Mouse (Mus musculus): ENCODE results near the gene Frrs1l. TPM values are rescaled to one million over a fixed set of nuclear protein-coding genes. Genes with fewer than 3 reads are reported as not detected.
A peak's percentile ranks its signal among the peaks of the same experiment; 100 is the strongest.

Frrs1l gene
- total and polyA plus RNA-seq, 2 experiments from 2014 or later = 21.2 to 37.9 TPM

DNA sequence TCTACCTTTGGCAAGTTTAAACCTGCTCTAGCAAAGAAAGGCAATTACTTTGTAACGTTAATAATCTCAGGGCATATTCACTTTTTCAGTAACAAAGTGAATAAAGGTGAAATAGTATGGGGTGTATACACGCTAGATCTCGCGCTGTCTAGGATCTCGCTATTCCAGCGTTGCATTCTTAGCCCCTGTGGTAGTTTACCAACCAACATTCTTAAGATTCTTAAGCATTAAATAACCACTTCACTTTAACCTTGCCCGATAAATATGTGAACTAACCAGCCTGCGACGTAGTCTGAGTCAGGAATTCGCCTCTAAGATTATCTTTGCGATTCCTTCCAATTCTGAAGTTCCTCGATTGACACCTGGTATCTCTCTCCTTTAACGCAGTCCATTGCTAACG lies 44.0 kb downstream of the Frrs1l start:
- WGBS = 2% methylated on average over 14 of the region's 14 CpGs
- DNase-seq (ENCODE audit: low spot score) (no peak), ATAC-seq (ENCODE audit: low FRiP score) (no peak)
- Histone ChIP-seq H3K4me2 (ENCODE audit: low read depth, low read length, poor library complexity, severe bottlenecking) (peak overlapping the region; percentile 94), H3K4me3 (ENCODE audit: low read depth, low read length) (peak overlapping the region; percentile 88), H3K36me3 (ENCODE audit: insufficient read depth, low read length) (no peaks in the 10 kb centered on the region), H3K27me3 (ENCODE audit: insufficient read depth, low read length) (no peaks in the 10 kb centered on the region), H3K27ac (ENCODE audit: low read depth, low read length) (no peak overlapping the region), H3K4me1 (ENCODE audit: insufficient read depth, low read length) (peaks cover 15% of the 10 kb centered on the region), H3K9ac (replicated peaks; ENCODE audit: low read length, poor library complexity, severe bottlenecking) (peak overlapping the region; percentile 82), H3K9me3 (ENCODE audit: low read length) (no peaks in the 10 kb centered on the region)
- no peak for TF ChIP-seq CTCF (IDR thresholded peaks at IDR 0.05)

DNA sequence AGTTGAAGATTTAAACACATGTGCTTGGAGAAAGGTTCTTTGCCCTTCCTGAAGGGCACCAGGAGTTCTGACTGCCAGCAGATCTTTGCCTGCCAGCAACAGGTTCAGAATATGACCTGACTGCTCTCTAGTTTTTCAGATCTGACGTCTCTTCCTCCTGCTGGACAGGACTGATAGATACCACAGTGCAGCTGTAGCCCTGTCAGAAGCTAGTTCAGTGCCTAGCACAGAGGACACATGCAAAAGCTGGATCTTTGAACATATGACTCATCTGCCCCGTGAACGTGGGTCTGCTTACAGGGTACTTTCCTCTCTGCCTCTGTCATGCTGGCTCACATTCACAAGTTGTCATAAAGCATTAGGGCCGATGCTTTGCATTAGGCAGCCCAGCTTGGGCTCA lies 45.9 kb downstream of the Frrs1l start:
- H3K27me3 ChIP-seq (ENCODE audit: insufficient read depth, low read length) = no peaks in the 10 kb centered on the region
- H3K36me3 ChIP-seq (ENCODE audit: insufficient read depth, low read length) = no peaks in the 10 kb centered on the region

GRCm38 (mm10) chr4:56943258-56943657 lies 46.9 kb downstream of the Frrs1l start:
- peaks cover 15% of the 10 kb centered on the region for H3K4me1 ChIP-seq (ENCODE audit: insufficient read depth, low read length)
- no peaks in the 10 kb centered on the region for H3K27me3 ChIP-seq (ENCODE audit: insufficient read depth, low read length)
- WGBS = 23% methylated on average over 1 of the region's 1 CpGs
- H3K9me3 ChIP-seq (ENCODE audit: low read length) = no peaks in the 10 kb centered on the region
- no peak overlapping the region for H3K4me3 ChIP-seq (ENCODE audit: low read depth, low read length)
- no peak overlapping the region for H3K9ac ChIP-seq (replicated peaks; ENCODE audit: low read length, poor library complexity, severe bottlenecking)
- H3K27ac ChIP-seq (ENCODE audit: low read depth, low read length) = no peak overlapping the region
- DNase-seq (ENCODE audit: low spot score) (no peak), ATAC-seq (ENCODE audit: low FRiP score) (no peak)
- H3K36me3 ChIP-seq (ENCODE audit: insufficient read depth, low read length) = no peaks in the 10 kb centered on the region
- H3K4me2 ChIP-seq (ENCODE audit: low read depth, low read length, poor library complexity, severe bottlenecking) = no peak overlapping the region
- TF ChIP-seq CTCF (IDR thresholded peaks at IDR 0.05) = no peak

More for the DNA sequence above, 45.9 kb downstream of the Frrs1l start:
- no peak for DNase-seq (ENCODE audit: low spot score)
- no peak for TF ChIP-seq CTCF (IDR thresholded peaks at IDR 0.05)
- no peak for ATAC-seq (ENCODE audit: low FRiP score)
- H3K4me3 ChIP-seq (ENCODE audit: low read depth, low read length) = no peak overlapping the region
- H3K4me2 ChIP-seq (ENCODE audit: low read depth, low read length, poor library complexity, severe bottlenecking) = no peak overlapping the region
- H3K27ac ChIP-seq (ENCODE audit: low read depth, low read length) = no peak overlapping the region
- peaks cover 15% of the 10 kb centered on the region for H3K4me1 ChIP-seq (ENCODE audit: insufficient read depth, low read length)
- H3K9ac ChIP-seq (replicated peaks; ENCODE audit: low read length, poor library complexity, severe bottlenecking) = no peak overlapping the region
- WGBS = 46% methylated on average over 4 of the region's 4 CpGs
- H3K9me3 ChIP-seq (ENCODE audit: low read length) = no peaks in the 10 kb centered on the region

DNA sequence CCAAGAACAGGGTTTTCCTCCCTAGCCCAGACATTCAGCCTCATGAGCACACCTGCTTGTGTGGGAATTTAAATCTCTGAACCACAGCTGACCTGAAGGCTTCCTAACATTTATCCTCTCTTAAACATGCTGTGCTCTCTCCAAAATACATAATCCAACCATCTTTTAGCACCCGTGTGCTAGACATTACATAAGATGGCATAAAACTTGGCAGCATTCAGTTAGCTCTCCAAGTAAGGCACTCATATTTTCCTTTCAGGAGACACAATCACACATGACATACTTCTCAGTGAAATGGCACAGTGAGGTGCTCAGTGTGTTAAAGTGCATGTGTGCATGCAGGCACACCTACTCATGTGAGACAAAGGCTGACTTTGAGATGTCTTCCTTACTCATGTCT lies 47.6 kb downstream of the Frrs1l start:
- Histone ChIP-seq H3K4me3 (ENCODE audit: low read depth, low read length) (no peak overlapping the region), H3K4me2 (ENCODE audit: low read depth, low read length, poor library complexity, severe bottlenecking) (no peak overlapping the region), H3K27me3 (ENCODE audit: insufficient read depth, low read length) (no peaks in the 10 kb centered on the region), H3K36me3 (ENCODE audit: insufficient read depth, low read length) (no peaks in the 10 kb centered on the region), H3K4me1 (ENCODE audit: insufficient read depth, low read length) (peaks cover 15% of the 10 kb centered on the region), H3K9ac (replicated peaks; ENCODE audit: low read length, poor library complexity, severe bottlenecking) (no peak overlapping the region), H3K9me3 (ENCODE audit: low read length) (no peaks in the 10 kb centered on the region), H3K27ac (ENCODE audit: low read depth, low read length) (no peak overlapping the region)
- DNase-seq (ENCODE audit: low spot score) (no peak), ATAC-seq (ENCODE audit: low FRiP score) (no peak)
- 65% methylated on average over 1 of the region's 1 CpGs for WGBS
- TF ChIP-seq CTCF (IDR thresholded peaks at IDR 0.05) = no peak

GRCm38 (mm10) chr4:56941481-56941880 lies 48.7 kb downstream of the Frrs1l start:
- Histone ChIP-seq H3K4me1 (ENCODE audit: insufficient read depth, low read length) (peaks cover 15% of the 10 kb centered on the region), H3K36me3 (ENCODE audit: insufficient read depth, low read length) (no peaks in the 10 kb centered on the region), H3K9ac (replicated peaks; ENCODE audit: low read length, poor library complexity, severe bottlenecking) (no peak overlapping the region), H3K27ac (ENCODE audit: low read depth, low read length) (no peak overlapping the region), H3K9me3 (ENCODE audit: low read length) (no peaks in the 10 kb centered on the region), H3K4me2 (ENCODE audit: low read depth, low read length, poor library complexity, severe bottlenecking) (no peak overlapping the region), H3K27me3 (ENCODE audit: insufficient read depth, low read length) (no peaks in the 10 kb centered on the region), H3K4me3 (ENCODE audit: low read depth, low read length) (no peak overlapping the region)
- WGBS = 35% methylated on average over 4 of the region's 4 CpGs
- TF ChIP-seq CTCF (IDR thresholded peaks at IDR 0.05) = no peak
- DNase-seq (ENCODE audit: low spot score) = no peak
- ATAC-seq (ENCODE audit: low FRiP score) = no peak

DNA sequence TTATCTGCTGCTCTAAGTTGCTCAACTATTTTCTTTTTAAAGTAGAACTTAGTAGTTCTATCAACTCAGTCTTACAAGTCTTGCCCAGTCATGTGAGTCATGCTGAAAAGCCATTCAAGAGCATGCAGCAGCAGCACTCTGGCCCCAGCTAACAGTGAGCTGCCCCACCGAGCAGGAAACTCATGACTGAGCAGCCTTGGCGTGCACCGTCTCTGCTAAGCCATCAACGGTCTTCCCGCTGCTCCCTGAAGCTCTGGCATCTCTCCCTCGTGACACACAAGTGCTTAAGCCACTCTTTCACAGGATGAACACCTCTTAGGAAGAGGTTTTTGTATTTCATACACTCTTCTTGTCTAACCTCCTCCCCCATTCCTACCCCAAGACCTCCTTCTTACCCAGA lies 53.1 kb downstream of the Frrs1l start:
- Histone ChIP-seq H3K4me3 (ENCODE audit: low read depth, low read length) (no peak overlapping the region), H3K9me3 (ENCODE audit: low read length) (no peaks in the 10 kb centered on the region), H3K36me3 (ENCODE audit: insufficient read depth, low read length) (peaks cover 11% of the 10 kb centered on the region; the same call in 1 of the 2 replicates), H3K27me3 (ENCODE audit: insufficient read depth, low read length) (no peaks in the 10 kb centered on the region), H3K4me2 (ENCODE audit: low read depth, low read length, poor library complexity, severe bottlenecking) (no peak overlapping the region), H3K4me1 (ENCODE audit: insufficient read depth, low read length) (no peaks in the 10 kb centered on the region), H3K9ac (replicated peaks; ENCODE audit: low read length, poor library complexity, severe bottlenecking) (no peak overlapping the region), H3K27ac (ENCODE audit: low read depth, low read length) (no peak overlapping the region)
- DNase-seq (ENCODE audit: low spot score) (no peak), ATAC-seq (ENCODE audit: low FRiP score) (no peak)
- no peak for TF ChIP-seq CTCF (IDR thresholded peaks at IDR 0.05)
- WGBS = 43% methylated on average over 6 of the region's 6 CpGs

All from midbrain, postnatal 0 days (tissue).